Mouse (Mus musculus) embryonic facial prominence, embryonic 12.5 days (tissue): ENCODE results near the gene Rgcc. TPM values are rescaled to one million over a fixed set of nuclear protein-coding genes. Genes with fewer than 3 reads are reported as not detected.

Source experiments
- ATAC-seq: fragments of 200-750 bp; cut with Nextera tagmentation; 2 replicates; pipeline ENCODE4 v1.8.0; 2017; ENCODE audit not compliant: insufficient number of reproducible peaks, insufficient read depth, low FRiP score, low TSS enrichment
- H3K27ac ChIP-seq: fragments of 300-500 bp; sonication (generic); 2 replicates; pipeline ENCODE4 v1.5.1; 2016; ENCODE audit warnings: mild to moderate bottlenecking
- H3K27me3 ChIP-seq: fragments of 300-500 bp; sonication (generic); 2 replicates; pipeline ENCODE4 v1.6.1; 2016; ENCODE audit warnings: mild to moderate bottlenecking, moderate library complexity
- H3K36me3 ChIP-seq: fragments of 300-500 bp; sonication (generic); 2 replicates; pipeline ENCODE4 v1.6.1; 2016; ENCODE audit warnings: mild to moderate bottlenecking
- H3K4me1 ChIP-seq: fragments of 300-500 bp; sonication (generic); 2 replicates; pipeline ENCODE4 v1.6.1; 2016
- H3K4me2 ChIP-seq: fragments of 300-500 bp; sonication (generic); replicated peaks from 2 replicates; pipeline ENCODE4 v1.6.1; 2016; ENCODE audit warnings: mild to moderate bottlenecking, moderate library complexity
- H3K4me3 ChIP-seq: fragments of 300-500 bp; sonication (generic); 2 replicates; pipeline ENCODE4 v1.5.1; 2016; ENCODE audit warnings: mild to moderate bottlenecking
- H3K9ac ChIP-seq: fragments of 300-500 bp; sonication (generic); 2 replicates; pipeline ENCODE4 v1.6.1; 2016; ENCODE audit warnings: mild to moderate bottlenecking, moderate library complexity
- H3K9me3 ChIP-seq: fragments of 300-500 bp; sonication (generic); 2 replicates; pipeline ENCODE4 v1.6.1; 2016; ENCODE audit warnings: mild to moderate bottlenecking, moderate library complexity
- WGBS: fragments of 180-500 bp; shearing (Covaris S2); methylation state at CpG from one replicate; pipeline ENCODE4 v1.1.7; 2016; 5-methylcytosine and 5-hydroxymethylcytosine counted together
- polyA plus RNA-seq: library from polyadenylated mRNA; unstranded; fragments of >200 nt; fragmentation: Nextera tagmentation; extraction: Ambion mirVana; gene quantifications from 2 replicates; pipeline ENCODE4 v1.2.1, GENCODE M21; 2016

Gene Rgcc
- polyA plus RNA-seq, 1 experiment from 2014 or later: 62.5 TPM

- WGBS: 33% methylated on average over 9 of the region's 9 CpGs
- Histone ChIP-seq H3K4me3 (no peak overlapping the region), H3K27me3 (no peaks in the 10 kb centered on the region), H3K36me3 (peaks cover 5% of the 10 kb centered on the region; the same call in 1 of the 2 replicates), H3K27ac (no peak overlapping the region), H3K9ac (no peak overlapping the region), H3K9me3 (no peaks in the 10 kb centered on the region), H3K4me2 (no peak overlapping the region), H3K4me1 (peaks cover 34% of the 10 kb centered on the region)
- 0 out of 2 replicates have a peak, but pooled peaks have one; percentile 48 for ATAC-seq
Observed at GRCm38 (mm10) chr14:79289909-79290308, 11.5 kb downstream of the Rgcc start.

- Histone ChIP-seq H3K27me3 (no peaks in the 10 kb centered on the region), H3K9ac (no peak overlapping the region), H3K27ac (no peak overlapping the region), H3K4me1 (peaks cover 25% of the 10 kb centered on the region), H3K36me3 (peaks cover 5% of the 10 kb centered on the region; the same call in 1 of the 2 replicates), H3K4me2 (no peak overlapping the region), H3K9me3 (no peaks in the 10 kb centered on the region), H3K4me3 (no peak overlapping the region)
- WGBS: 72% methylated on average over 3 of the region's 3 CpGs
- no peak for ATAC-seq
Observed at GRCm38 (mm10) chr14:79288280-79288679, 13.2 kb downstream of the Rgcc start.

- Histone ChIP-seq H3K4me2 (no peak overlapping the region), H3K4me3 (no peak overlapping the region), H3K9me3 (no peaks in the 10 kb centered on the region), H3K27me3 (no peaks in the 10 kb centered on the region), H3K9ac (no peak overlapping the region), H3K4me1 (peaks cover 18% of the 10 kb centered on the region), H3K27ac (no peak overlapping the region), H3K36me3 (peaks cover 5% of the 10 kb centered on the region; the same call in 1 of the 2 replicates)
- ATAC-seq: no peak
- WGBS: 84% methylated on average over 7 of the region's 7 CpGs
Observed at GRCm38 (mm10) chr14:79287251-79287863, 14.1 kb downstream of the Rgcc start.

- H3K4me3 ChIP-seq: no peak overlapping the region
- peaks cover 12% of the 10 kb centered on the region for H3K4me1 ChIP-seq
- WGBS: 85% methylated on average over 5 of the region's 5 CpGs
- H3K36me3 ChIP-seq: peaks cover 5% of the 10 kb centered on the region; the same call in 1 of the 2 replicates
- H3K9ac ChIP-seq: no peak overlapping the region
- ATAC-seq: no peak
- H3K27me3 ChIP-seq: no peaks in the 10 kb centered on the region
- no peak overlapping the region for H3K4me2 ChIP-seq
- H3K9me3 ChIP-seq: no peaks in the 10 kb centered on the region
- H3K27ac ChIP-seq: no peak overlapping the region
Observed at GRCm38 (mm10) chr14:79285549-79285948, 15.9 kb downstream of the Rgcc start.

- ATAC-seq: no peak
- H3K36me3 ChIP-seq: peaks cover 5% of the 10 kb centered on the region; the same call in 1 of the 2 replicates
- no peak overlapping the region for H3K4me3 ChIP-seq
- 80% methylated on average over 4 of the region's 4 CpGs for WGBS
- no peaks in the 10 kb centered on the region for H3K9me3 ChIP-seq
- no peaks in the 10 kb centered on the region for H3K27me3 ChIP-seq
- no peak overlapping the region for H3K4me2 ChIP-seq
- no peak overlapping the region for H3K27ac ChIP-seq
- no peak overlapping the region for H3K9ac ChIP-seq
- H3K4me1 ChIP-seq: peaks cover 9% of the 10 kb centered on the region
Observed at GRCm38 (mm10) chr14:79284616-79285015, 16.8 kb downstream of the Rgcc start.

GRCm38 (mm10) chr14:79283952-79284351 is 17.5 kb downstream of the Rgcc start:
- peaks cover 5% of the 10 kb centered on the region; the same call in 1 of the 2 replicates for H3K36me3 ChIP-seq
- H3K27me3 ChIP-seq: no peaks in the 10 kb centered on the region
- no peak overlapping the region for H3K4me2 ChIP-seq
- H3K4me3 ChIP-seq: no peak overlapping the region
- peaks cover 11% of the 10 kb centered on the region; the same call in 1 of the 2 replicates for H3K4me1 ChIP-seq
- no peak overlapping the region for H3K27ac ChIP-seq
- H3K9me3 ChIP-seq: no peaks in the 10 kb centered on the region
- H3K9ac ChIP-seq: no peak overlapping the region
- 91% methylated on average over 7 of the region's 7 CpGs for WGBS
- no peak for ATAC-seq

- no peaks in the 10 kb centered on the region for H3K9me3 ChIP-seq
- no peak overlapping the region for H3K9ac ChIP-seq
- no peaks in the 10 kb centered on the region for H3K36me3 ChIP-seq
- no peaks in the 10 kb centered on the region for H3K27me3 ChIP-seq
- no peak overlapping the region for H3K4me2 ChIP-seq
- WGBS: 90% methylated on average over 9 of the region's 9 CpGs
- no peak for ATAC-seq
- peaks cover 11% of the 10 kb centered on the region; the same call in 1 of the 2 replicates for H3K4me1 ChIP-seq
- no peak overlapping the region for H3K27ac ChIP-seq
- no peak overlapping the region for H3K4me3 ChIP-seq
Observed at GRCm38 (mm10) chr14:79281894-79282553, 19.4 kb downstream of the Rgcc start.

GRCm38 (mm10) chr14:79280456-79280855 is 21.0 kb downstream of the Rgcc start:
- Histone ChIP-seq H3K4me2 (no peak overlapping the region), H3K9ac (no peak overlapping the region), H3K9me3 (no peaks in the 10 kb centered on the region), H3K4me3 (no peak overlapping the region), H3K36me3 (no peaks in the 10 kb centered on the region), H3K4me1 (peaks cover 17% of the 10 kb centered on the region; the same call in 1 of the 2 replicates), H3K27me3 (no peaks in the 10 kb centered on the region), H3K27ac (peak overlapping the region; percentile 23; the same call in 1 of the 2 replicates)
- WGBS: 91% methylated on average over 9 of the region's 9 CpGs
- no peak for ATAC-seq

- no peak overlapping the region for H3K4me2 ChIP-seq
- 51% methylated on average over 1 of the region's 1 CpGs for WGBS
- H3K9me3 ChIP-seq: no peaks in the 10 kb centered on the region
- no peak overlapping the region for H3K9ac ChIP-seq
- H3K4me1 ChIP-seq: peaks cover 18% of the 10 kb centered on the region; the same call in 1 of the 2 replicates
- H3K4me3 ChIP-seq: no peak overlapping the region
- H3K36me3 ChIP-seq: no peaks in the 10 kb centered on the region
- no peak for ATAC-seq
- H3K27me3 ChIP-seq: no peaks in the 10 kb centered on the region
- no peak overlapping the region for H3K27ac ChIP-seq
Observed at GRCm38 (mm10) chr14:79279494-79279893, 22.0 kb downstream of the Rgcc start.

GRCm38 (mm10) chr14:79278927-79279326 is 22.5 kb downstream of the Rgcc start:
- Histone ChIP-seq H3K4me2 (no peak overlapping the region), H3K9ac (no peak overlapping the region), H3K4me1 (peaks cover 18% of the 10 kb centered on the region; the same call in 1 of the 2 replicates), H3K36me3 (no peaks in the 10 kb centered on the region), H3K27me3 (no peaks in the 10 kb centered on the region), H3K27ac (no peak overlapping the region), H3K4me3 (no peak overlapping the region), H3K9me3 (no peaks in the 10 kb centered on the region)
- WGBS: 61% methylated on average over 4 of the region's 4 CpGs
- no peak for ATAC-seq

- peaks cover 18% of the 10 kb centered on the region; the same call in 1 of the 2 replicates for H3K4me1 ChIP-seq
- no peaks in the 10 kb centered on the region for H3K36me3 ChIP-seq
- H3K27ac ChIP-seq: no peak overlapping the region
- H3K4me2 ChIP-seq: no peak overlapping the region
- ATAC-seq: no peak
- no peaks in the 10 kb centered on the region for H3K9me3 ChIP-seq
- 44% methylated on average over 7 of the region's 7 CpGs for WGBS
- no peaks in the 10 kb centered on the region for H3K27me3 ChIP-seq
- H3K9ac ChIP-seq: no peak overlapping the region
- H3K4me3 ChIP-seq: no peak overlapping the region
Observed at GRCm38 (mm10) chr14:79277922-79278321, 23.5 kb downstream of the Rgcc start.

- Histone ChIP-seq H3K27me3 (no peaks in the 10 kb centered on the region), H3K4me1 (peaks cover 18% of the 10 kb centered on the region; the same call in 1 of the 2 replicates), H3K4me2 (no peak overlapping the region), H3K27ac (no peak overlapping the region), H3K9me3 (no peaks in the 10 kb centered on the region), H3K36me3 (no peaks in the 10 kb centered on the region), H3K4me3 (no peak overlapping the region), H3K9ac (no peak overlapping the region)
- 76% methylated on average over 8 of the region's 8 CpGs for WGBS
- no peak for ATAC-seq
Observed at GRCm38 (mm10) chr14:79275870-79276395, 25.5 kb downstream of the Rgcc start.
